Mouse (Mus musculus) embryonic facial prominence, embryonic 10.5 days (tissue): Measurements from ENCODE around the gene Kctd6. TPM values are rescaled to one million over a fixed set of nuclear protein-coding genes. Genes with fewer than 3 reads are reported as not detected.
A peak's percentile ranks its signal among the peaks of the same experiment; 100 is the strongest.

Experiments
- DNase-seq: peaks from one replicate; pipeline ENCODE4 v3.0.0-alpha.2; 2017; ENCODE audit warnings: low spot score
- H3K27ac ChIP-seq: fragments of 300-500 bp; sonication (generic); replicated peaks from 2 replicates; pipeline ENCODE4 v1.5.1; 2016; ENCODE audit warnings: mild to moderate bottlenecking
- H3K27me3 ChIP-seq: fragments of 300-500 bp; sonication (generic); replicated peaks from 2 replicates; pipeline ENCODE4 v1.6.1; 2016; ENCODE audit warnings: low read depth, mild to moderate bottlenecking; ENCODE audit not compliant: poor library complexity, severe bottlenecking
- H3K36me3 ChIP-seq: fragments of 300-500 bp; sonication (generic); replicated peaks from 2 replicates; pipeline ENCODE4 v1.6.1; 2016; ENCODE audit warnings: mild to moderate bottlenecking, moderate library complexity
- H3K4me1 ChIP-seq: fragments of 300-500 bp; sonication (generic); 2 replicates; pipeline ENCODE4 v1.6.1; 2016
- H3K4me3 ChIP-seq: fragments of 300-500 bp; sonication (generic); 2 replicates; pipeline ENCODE4 v1.5.1; 2016; ENCODE audit warnings: mild to moderate bottlenecking, moderate library complexity
- H3K9me3 ChIP-seq: fragments of 300-500 bp; sonication (generic); 2 replicates; pipeline ENCODE4 v1.6.1; 2016; ENCODE audit warnings: mild to moderate bottlenecking
- WGBS: fragments of 180-500 bp; shearing (Covaris S2); methylation state at CpG from one replicate; pipeline ENCODE4 v1.1.7; 2016; 5-methylcytosine and 5-hydroxymethylcytosine counted together
- polyA plus RNA-seq: library from polyadenylated mRNA; unstranded; fragments of >200 nt; fragmentation: Nextera tagmentation; extraction: Ambion mirVana; gene quantifications from 2 replicates; pipeline ENCODE4 v1.2.1, GENCODE M21; 2016

The Kctd6 gene
- polyA plus RNA-seq, 1 experiment from 2014 or later = 6.3 TPM

GRCm38 (mm10) chr14:8242388-8242920 is 28.5 kb downstream of the Kctd6 start:
- Histone ChIP-seq H3K27me3 (no peaks in the 10 kb centered on the region), H3K4me1 (peaks cover 8% of the 10 kb centered on the region), H3K4me3 (no peak overlapping the region), H3K9me3 (no peaks in the 10 kb centered on the region), H3K36me3 (no peaks in the 10 kb centered on the region), H3K27ac (no peak overlapping the region)
- peak; percentile 39 for DNase-seq
- WGBS = 56% methylated on average over 5 of the region's 5 CpGs

- H3K27ac ChIP-seq = no peak overlapping the region
Measured at GRCm38 (mm10) chr14:8243136-8243888, 29.4 kb downstream of the Kctd6 start.

DNA sequence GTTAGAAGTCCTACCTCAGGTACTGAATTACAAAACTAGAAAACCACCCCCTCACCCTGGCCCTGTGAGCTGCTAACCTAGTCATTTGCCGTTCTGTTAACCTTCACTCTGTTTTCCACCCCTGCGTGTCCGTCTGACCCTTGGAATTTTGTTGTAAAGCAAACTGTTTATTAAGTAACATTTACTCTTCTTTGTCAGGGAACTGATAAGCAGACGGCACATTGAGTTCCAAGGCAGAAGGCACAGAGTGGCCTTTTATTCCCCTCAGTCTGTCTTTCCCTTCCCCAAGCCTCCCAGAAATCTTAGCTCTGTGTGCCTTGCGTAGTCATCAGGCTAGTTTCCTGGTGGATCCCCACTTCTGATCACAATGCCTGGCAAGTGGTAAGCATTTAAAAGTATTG is 30.3 kb downstream of the Kctd6 start:
- WGBS = 80% methylated on average over 5 of the region's 5 CpGs

More at GRCm38 (mm10) chr14:8243136-8243888, 29.4 kb downstream of the Kctd6 start:
- Histone ChIP-seq H3K4me1 (peaks cover 8% of the 10 kb centered on the region), H3K36me3 (no peaks in the 10 kb centered on the region), H3K27me3 (no peaks in the 10 kb centered on the region), H3K9me3 (no peaks in the 10 kb centered on the region), H3K4me3 (no peak overlapping the region)
- WGBS = 76% methylated on average over 8 of the region's 8 CpGs
- DNase-seq = no peak

DNA sequence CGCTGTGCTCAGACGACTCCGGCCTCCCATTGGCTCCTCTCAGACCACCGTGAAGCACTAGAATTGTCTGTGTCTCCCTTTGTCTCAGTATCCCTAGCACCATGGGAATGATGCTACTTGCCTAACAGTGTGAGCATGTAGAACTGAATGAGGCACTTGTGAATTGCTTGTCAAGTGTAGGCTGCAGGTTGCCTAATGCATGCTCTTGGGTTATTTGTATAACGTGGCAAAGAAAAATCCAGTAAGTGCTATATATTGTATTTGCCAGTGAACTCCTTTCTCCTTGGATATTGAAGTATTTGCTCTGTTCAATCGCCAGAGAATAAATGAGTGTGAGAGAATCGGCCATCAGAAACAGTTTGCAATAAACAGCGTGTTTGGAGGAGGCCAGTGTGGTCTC is 32.9 kb downstream of the Kctd6 start:
- DNase-seq = no peak
- Histone ChIP-seq H3K9me3 (no peaks in the 10 kb centered on the region), H3K4me3 (no peak overlapping the region), H3K27ac (no peak overlapping the region), H3K27me3 (no peaks in the 10 kb centered on the region), H3K36me3 (no peaks in the 10 kb centered on the region), H3K4me1 (peaks cover 12% of the 10 kb centered on the region)
- 87% methylated on average over 8 of the region's 8 CpGs for WGBS

More for the DNA sequence above, 30.3 kb downstream of the Kctd6 start:
- H3K4me1 ChIP-seq = peaks cover 8% of the 10 kb centered on the region
- H3K9me3 ChIP-seq = no peaks in the 10 kb centered on the region
- DNase-seq = no peak
- no peaks in the 10 kb centered on the region for H3K27me3 ChIP-seq
- H3K36me3 ChIP-seq = no peaks in the 10 kb centered on the region
- H3K27ac ChIP-seq = no peak overlapping the region
- H3K4me3 ChIP-seq = no peak overlapping the region

GRCm38 (mm10) chr14:8249206-8249605 is 35.3 kb downstream of the Kctd6 start:
- Histone ChIP-seq H3K36me3 (no peaks in the 10 kb centered on the region), H3K27me3 (no peaks in the 10 kb centered on the region), H3K4me3 (no peak overlapping the region), H3K4me1 (peaks cover 9% of the 10 kb centered on the region; the same call in 1 of the 2 replicates), H3K27ac (no peak overlapping the region), H3K9me3 (no peaks in the 10 kb centered on the region)
- DNase-seq = no peak
- 95% methylated on average over 1 of the region's 1 CpGs for WGBS

- no peak overlapping the region for H3K4me3 ChIP-seq
- no peaks in the 10 kb centered on the region for H3K36me3 ChIP-seq
- 84% methylated on average over 9 of the region's 9 CpGs for WGBS
- H3K4me1 ChIP-seq = peaks cover 9% of the 10 kb centered on the region; the same call in 1 of the 2 replicates
- no peak overlapping the region for H3K27ac ChIP-seq
- no peak for DNase-seq
- no peaks in the 10 kb centered on the region for H3K9me3 ChIP-seq
- H3K27me3 ChIP-seq = no peaks in the 10 kb centered on the region
Measured at GRCm38 (mm10) chr14:8250141-8250871, 36.4 kb downstream of the Kctd6 start.

GRCm38 (mm10) chr14:8251330-8251885 is 37.5 kb downstream of the Kctd6 start:
- Histone ChIP-seq H3K4me1 (peaks cover 9% of the 10 kb centered on the region; the same call in 1 of the 2 replicates), H3K36me3 (no peaks in the 10 kb centered on the region), H3K27ac (no peak overlapping the region), H3K9me3 (no peaks in the 10 kb centered on the region), H3K4me3 (no peak overlapping the region), H3K27me3 (no peaks in the 10 kb centered on the region)
- DNase-seq = no peak
- WGBS = 93% methylated on average over 8 of the region's 8 CpGs

- Histone ChIP-seq H3K27ac (no peak overlapping the region), H3K4me1 (peaks cover 15% of the 10 kb centered on the region; the same call in 1 of the 2 replicates), H3K4me3 (no peak overlapping the region), H3K9me3 (no peaks in the 10 kb centered on the region), H3K27me3 (no peaks in the 10 kb centered on the region; the same call in 1 of the 2 replicates), H3K36me3 (no peaks in the 10 kb centered on the region)
- WGBS = 76% methylated on average over 7 of the region's 7 CpGs
- DNase-seq = no peak
Measured at GRCm38 (mm10) chr14:8255076-8255729, 41.3 kb downstream of the Kctd6 start.

DNA sequence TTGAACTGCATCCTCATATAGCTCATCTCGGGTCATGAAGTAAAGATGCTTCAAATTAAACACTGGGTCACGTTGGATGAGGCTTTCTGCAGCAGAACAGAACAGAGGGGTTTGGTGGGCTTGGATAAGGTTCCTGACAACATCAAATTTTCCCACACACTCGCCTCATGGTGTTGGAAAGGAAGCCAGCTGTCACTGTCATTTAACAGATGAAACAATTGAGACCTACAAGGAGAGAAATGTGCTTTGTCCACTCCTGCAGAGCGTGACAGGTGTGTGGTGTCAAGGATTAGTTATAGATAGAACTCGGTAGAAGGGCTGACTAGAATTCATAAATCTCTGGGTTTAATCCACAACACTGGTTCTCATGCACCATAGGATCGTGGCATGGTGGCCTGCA is 42.1 kb downstream of the Kctd6 start:
- Histone ChIP-seq H3K36me3 (no peaks in the 10 kb centered on the region), H3K9me3 (no peaks in the 10 kb centered on the region), H3K4me1 (peaks cover 11% of the 10 kb centered on the region; the same call in 1 of the 2 replicates), H3K4me3 (no peak overlapping the region), H3K27ac (no peak overlapping the region), H3K27me3 (no peaks in the 10 kb centered on the region; the same call in 1 of the 2 replicates)
- no peak for DNase-seq
- WGBS = 81% methylated on average over 6 of the region's 6 CpGs

- 72% methylated on average over 5 of the region's 5 CpGs for WGBS
- H3K27ac ChIP-seq = no peak overlapping the region
- no peak for DNase-seq
- no peaks in the 10 kb centered on the region for H3K9me3 ChIP-seq
- H3K27me3 ChIP-seq = no peaks in the 10 kb centered on the region; the same call in 1 of the 2 replicates
- H3K36me3 ChIP-seq = no peaks in the 10 kb centered on the region
- H3K4me3 ChIP-seq = no peak overlapping the region
- H3K4me1 ChIP-seq = peaks cover 11% of the 10 kb centered on the region; the same call in 1 of the 2 replicates
Measured at GRCm38 (mm10) chr14:8256881-8257280, 42.9 kb downstream of the Kctd6 start.

DNA sequence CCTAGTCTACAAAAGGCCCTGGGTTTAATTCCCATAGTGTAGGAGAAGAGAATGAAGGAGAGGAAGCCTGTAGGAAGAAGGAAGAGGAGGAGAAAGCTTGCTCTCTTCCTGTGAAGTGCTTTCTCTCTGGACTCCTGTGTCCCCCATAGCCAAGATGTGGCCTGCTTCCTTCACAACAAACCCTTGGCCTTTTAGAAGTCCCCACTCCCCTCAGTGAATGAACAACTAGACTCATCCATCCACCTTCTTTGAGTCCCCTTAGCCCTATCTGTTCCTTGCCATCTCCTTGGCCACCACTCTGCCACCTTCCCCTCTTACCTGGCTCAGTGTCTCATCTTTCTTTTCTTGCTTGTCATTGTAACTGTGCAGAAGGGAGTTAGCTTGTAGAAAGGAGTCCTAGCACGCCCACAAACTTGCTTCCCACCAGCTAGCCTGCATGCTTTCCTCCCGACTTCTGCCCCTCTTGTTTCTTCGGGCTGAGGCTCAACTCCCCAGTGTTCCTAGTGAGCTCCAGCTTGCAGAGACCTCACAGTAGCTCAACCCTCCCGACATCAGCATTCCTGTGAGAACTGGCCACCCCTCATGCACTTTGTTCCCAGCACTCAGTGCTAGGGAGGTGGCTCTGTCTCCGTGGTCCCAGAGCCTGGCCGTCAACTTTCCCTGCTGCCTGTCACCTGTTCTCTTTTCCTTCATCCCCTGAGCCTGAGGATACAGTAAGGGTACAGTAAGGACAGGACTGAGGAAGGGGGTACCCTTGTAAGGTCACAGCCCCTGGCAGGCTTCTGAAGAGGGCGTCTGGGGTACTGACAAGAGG is 43.8 kb downstream of the Kctd6 start:
- H3K27me3 ChIP-seq = no peaks in the 10 kb centered on the region; the same call in 1 of the 2 replicates
- H3K27ac ChIP-seq = peak overlapping the region; percentile 26; the same call in 1 of the 2 replicates
- H3K4me1 ChIP-seq = peaks cover 8% of the 10 kb centered on the region; the same call in 1 of the 2 replicates
- DNase-seq = no peak
- 39% methylated on average over 7 of the region's 7 CpGs for WGBS
- H3K36me3 ChIP-seq = no peaks in the 10 kb centered on the region
- H3K9me3 ChIP-seq = no peaks in the 10 kb centered on the region
- no peak overlapping the region for H3K4me3 ChIP-seq
